Mouse (Mus musculus): ENCODE measurements around the gene F2.

DNA sequence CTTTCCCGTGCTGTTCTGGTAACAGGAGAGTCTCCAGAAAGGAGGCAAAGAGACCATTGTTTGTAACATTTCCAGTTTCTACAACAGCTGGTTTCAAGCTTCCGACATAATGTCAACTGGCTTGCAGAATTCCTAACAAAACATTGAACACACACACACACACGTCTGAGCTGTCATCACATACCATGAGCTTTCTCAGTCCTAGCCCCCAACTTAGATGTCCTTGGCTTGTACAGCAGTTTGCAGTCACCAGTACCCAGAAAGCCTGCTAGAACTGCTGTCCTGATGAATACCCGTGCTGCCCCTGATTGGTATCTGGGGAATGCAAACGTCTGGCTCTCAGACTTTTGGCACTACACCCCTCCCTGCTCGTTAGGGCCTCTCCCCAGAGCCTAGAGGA is 19.6 kb upstream of the F2 start:
- no peak for TF ChIP-seq E2F4 (IDR thresholded peaks at IDR 0.05; ENCODE audit: insufficient read depth)
- TF ChIP-seq POLR2A (IDR thresholded peaks at IDR 0.05; ENCODE audit: insufficient read length, low read depth), result no peak
